Mouse (Mus musculus) central nervous system, embryonic 11.5 days (tissue): Measurements from ENCODE around the gene 1700025B11Rik. TPM values are rescaled to one million over a fixed set of nuclear protein-coding genes. Genes with fewer than 3 reads are reported as not detected.

Source experiments
- polyA plus RNA-seq: library from polyadenylated mRNA; depleted of rRNA; stranded (reverse); fragments of >200 nt; gene quantifications from 2 replicates; pipeline ENCODE4 v1.2.3, GENCODE M21; 2012; rRNA removed

Gene 1700025B11Rik
- not detected in 2 replicates for polyA plus RNA-seq

DNA sequence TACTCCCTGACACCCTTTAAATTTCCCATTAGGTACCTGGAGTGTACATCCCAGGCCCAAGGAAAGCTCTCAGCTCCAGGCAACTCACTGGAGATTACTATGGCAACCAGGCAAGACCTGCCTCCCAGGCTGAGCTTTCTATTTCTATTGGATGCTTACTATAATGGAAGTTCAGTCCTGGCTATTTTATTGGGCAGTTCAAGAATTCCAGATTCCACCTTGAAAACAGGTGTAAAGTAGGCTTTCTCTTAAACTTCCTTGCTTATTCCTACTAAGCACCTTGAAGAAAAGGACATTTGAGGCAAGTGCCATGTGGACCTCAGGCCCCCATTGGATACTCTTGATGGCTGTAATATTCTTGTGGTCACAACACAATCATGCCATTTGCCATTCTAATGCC, at the start of gene 1700025B11Rik:
1700025B11Rik (minus strand) TSS at position 101 of the 400 bp plus-strand sequence.

DNA sequence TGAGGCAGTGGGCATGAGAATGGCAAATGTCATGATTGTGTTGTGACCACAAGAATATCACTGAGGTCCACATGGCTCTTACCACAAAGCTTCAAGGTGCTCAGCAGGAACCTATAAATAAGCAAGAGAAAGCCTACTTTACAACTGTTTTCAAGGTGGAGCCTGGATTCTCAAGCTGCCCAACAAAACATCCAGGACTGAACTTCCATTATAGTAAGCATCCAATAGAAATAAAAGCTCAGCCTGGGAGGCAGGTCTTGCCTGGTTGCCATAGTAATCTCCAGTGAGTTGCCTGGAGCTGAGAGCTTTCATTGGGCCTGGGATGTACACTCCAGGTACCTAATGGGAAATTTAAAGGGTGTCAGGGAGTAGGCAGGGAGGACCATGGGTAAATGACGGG, 37.3 kb upstream of the 1700025B11Rik start, which contains the start of gene Gm36245:
Gm36245 (plus strand) TSS at position 301 of the 400 bp plus-strand sequence.

DNA sequence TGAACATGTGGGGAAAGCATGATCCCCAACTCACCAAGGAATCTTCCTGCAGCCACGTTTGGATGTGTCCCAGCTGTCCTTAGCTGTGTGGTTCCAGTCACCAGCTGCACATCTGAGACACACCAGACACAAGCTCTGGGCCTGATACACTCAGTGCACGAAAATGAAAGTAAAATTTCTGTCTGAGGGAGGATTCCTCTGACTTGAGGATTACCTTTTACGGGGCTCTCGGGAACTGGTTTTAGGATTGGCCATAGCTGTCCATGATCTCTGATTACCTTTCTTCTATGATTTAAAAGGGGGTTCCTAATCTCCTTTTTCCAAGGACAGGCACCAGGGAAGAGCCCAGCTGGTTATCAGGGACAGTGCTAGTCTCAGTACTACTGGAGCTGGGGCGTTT, 34.3 kb upstream of the 1700025B11Rik start, which contains the start of gene Apol10b:
Apol10b (minus strand) TSS at position 165 of the 400 bp plus-strand sequence.

DNA sequence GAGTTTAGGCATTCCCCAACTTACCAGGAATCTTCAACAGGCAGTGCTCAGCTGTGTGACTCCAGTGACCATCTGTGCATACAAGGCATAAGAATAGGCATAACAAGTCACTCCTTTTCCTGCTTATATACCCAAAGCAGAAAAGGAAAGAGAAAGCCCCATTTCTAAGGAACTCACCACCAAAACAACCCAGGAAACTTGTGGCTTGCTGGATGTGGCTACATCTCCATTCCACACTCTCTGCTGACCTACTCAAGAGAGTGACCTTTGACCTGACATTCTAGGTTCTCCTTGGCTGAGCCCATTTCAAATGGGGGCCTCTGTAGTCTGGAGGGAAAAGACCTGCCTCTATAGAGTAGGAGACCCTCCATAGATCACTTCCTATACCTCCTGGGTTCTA, 28.5 kb downstream of the 1700025B11Rik start, which contains the start of gene Apol7c:
Apol7c (minus strand) TSS at position 101 of the 400 bp plus-strand sequence.

Other genes with a start within 250 kb of the 1700025B11Rik start
- not detected in 2 replicates for gene Apol7a, start 162.8 kb downstream of the 1700025B11Rik start, polyA plus RNA-seq
- 0.04 TPM in 1 of 2 replicates, not detected in the other for gene Apol9a, start 150.8 kb downstream of the 1700025B11Rik start, polyA plus RNA-seq
- not detected in 2 replicates for gene Apol7b, start 114.4 kb downstream of the 1700025B11Rik start, polyA plus RNA-seq
- gene Apol10a, start 84.8 kb downstream of the 1700025B11Rik start, polyA plus RNA-seq: 0.02 TPM in 1 of 2 replicates, not detected in the other
- 0.04 TPM in 1 of 2 replicates, not detected in the other for gene Apol11a, start 53.6 kb downstream of the 1700025B11Rik start, polyA plus RNA-seq
- not detected in 2 replicates for gene Apol7c, start 28.6 kb downstream of the 1700025B11Rik start, polyA plus RNA-seq
- gene Apol10b, start 34.2 kb upstream of the 1700025B11Rik start, polyA plus RNA-seq: 0.02 and 0.05 TPM in 2 replicates
- gene Gm36245, start 37.4 kb upstream of the 1700025B11Rik start, polyA plus RNA-seq: not detected in 2 replicates
- gene Apol11b, start 81.4 kb upstream of the 1700025B11Rik start, polyA plus RNA-seq: 0.06 TPM in 1 of 2 replicates, not detected in the other
- gene Apol7e, start 137.0 kb upstream of the 1700025B11Rik start, polyA plus RNA-seq: not detected in 2 replicates
- gene Apol9b, start 167.1 kb upstream of the 1700025B11Rik start, polyA plus RNA-seq: not detected in 2 replicates
- gene Apol8, start 195.1 kb upstream of the 1700025B11Rik start, polyA plus RNA-seq: 1.8 and 2.2 TPM in 2 replicates